Mouse (Mus musculus): Measurements from ENCODE around the gene Dcaf4.
A peak's percentile ranks its signal among the peaks of the same experiment; 100 is the strongest.

The Dcaf4 gene

DNA sequence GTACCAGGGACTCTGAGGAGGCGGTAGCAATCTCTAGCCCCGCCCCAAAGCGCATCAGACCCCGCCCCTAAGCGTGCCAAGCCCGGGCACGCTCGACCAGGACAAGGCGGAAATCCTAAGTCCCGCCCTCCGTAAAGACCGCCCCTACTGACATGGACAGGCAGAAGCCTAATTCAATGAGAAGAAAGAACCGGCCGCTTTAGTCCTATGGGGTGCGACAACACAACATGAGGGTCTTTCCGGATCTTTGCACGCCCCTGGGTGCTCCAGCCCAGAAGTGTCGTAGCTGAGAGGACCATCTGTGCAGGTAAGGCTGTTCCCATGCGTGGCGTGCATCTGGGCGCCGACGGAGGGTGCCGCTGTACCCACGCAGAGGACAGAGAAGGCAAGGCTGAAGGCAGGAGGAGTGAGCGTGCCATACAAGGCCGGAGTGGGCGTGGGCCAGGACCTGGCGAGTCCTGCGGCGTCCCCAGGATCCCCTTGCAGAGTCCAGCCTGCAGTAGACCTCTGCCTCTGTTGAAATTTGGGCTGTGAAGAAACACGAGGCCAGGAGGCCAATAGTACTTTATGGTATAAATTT, at the start of gene Dcaf4:
Dcaf4 (plus strand) TSS at position 156 of the 580 bp plus-strand sequence.
- peak; percentile 96 to 97 for DNase-seq (ENCODE audit: low spot score in 2 of 2)

GRCm38 (mm10) chr12:83471760-83472159, 48.5 kb upstream of the Dcaf4 start:
- DNase-seq (ENCODE audit: low spot score in 2 of 2) = no peak

- DNase-seq (ENCODE audit: low spot score in 2 of 2) = no peak
Measured at GRCm38 (mm10) chr12:83473987-83474600, 46.2 kb upstream of the Dcaf4 start.

DNA sequence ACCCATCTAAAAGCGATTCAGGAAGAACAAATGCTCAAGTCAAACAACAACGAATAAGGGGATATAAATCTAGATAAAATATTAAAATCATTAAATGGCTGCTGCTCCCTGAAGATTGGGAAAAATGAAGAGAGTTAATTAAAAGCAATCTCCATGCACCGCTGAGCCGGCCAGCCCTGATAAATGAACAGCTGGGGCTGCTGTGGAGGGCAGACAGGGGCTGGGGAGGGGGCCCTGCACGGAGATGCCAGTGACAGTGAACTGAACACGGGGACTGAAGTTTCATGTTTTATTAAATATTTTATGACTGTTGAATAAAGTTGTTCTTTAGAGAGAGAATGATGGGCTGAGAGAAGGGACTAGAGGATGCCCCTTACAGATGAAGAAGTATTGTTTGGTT, 44.8 kb upstream of the Dcaf4 start:
- no peak for DNase-seq (ENCODE audit: low spot score in 2 of 2)

DNA sequence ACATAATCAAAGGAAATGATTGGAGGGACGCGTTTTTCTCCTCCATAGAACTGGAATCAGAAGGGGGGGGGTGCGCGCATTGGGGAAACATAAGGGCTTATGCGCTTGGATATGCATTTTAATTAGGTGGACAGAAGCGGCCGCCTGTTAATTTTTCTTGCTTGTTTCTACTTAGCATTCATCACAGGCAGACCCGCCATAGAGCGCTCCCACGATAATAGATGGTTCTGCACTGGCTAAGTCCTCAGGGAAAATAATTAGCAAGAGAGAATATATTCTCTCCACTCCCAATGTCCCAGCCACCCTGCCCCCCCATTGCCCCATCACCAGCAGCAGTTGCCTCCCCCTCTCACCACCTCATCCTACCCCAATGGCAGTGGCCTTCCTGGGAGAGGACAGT, 44.0 kb upstream of the Dcaf4 start:
- no peak for DNase-seq (ENCODE audit: low spot score in 2 of 2)

DNA sequence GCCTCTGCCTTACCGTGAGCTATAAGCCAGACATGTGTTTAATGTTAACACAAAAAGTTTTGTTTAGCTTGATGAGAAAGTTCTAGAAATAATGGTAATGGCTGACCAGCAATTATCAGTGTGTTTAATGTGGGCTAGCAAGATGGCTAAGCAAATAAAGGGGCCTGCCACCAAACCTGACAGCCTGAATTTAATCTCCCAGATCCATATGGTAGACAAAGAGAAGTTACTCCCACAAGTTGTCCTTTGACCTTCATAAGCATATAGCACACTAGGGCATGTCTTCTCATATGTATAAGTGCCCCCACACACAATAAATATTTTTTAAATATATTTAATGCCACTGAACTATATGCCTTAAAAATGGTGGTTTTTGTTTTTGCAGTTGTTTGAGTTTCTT, 41.1 kb upstream of the Dcaf4 start:
- DNase-seq (ENCODE audit: low spot score in 2 of 2) = no peak

GRCm38 (mm10) chr12:83479818-83480401, 40.4 kb upstream of the Dcaf4 start:
- no peak for DNase-seq (ENCODE audit: low spot score in 2 of 2)

DNA sequence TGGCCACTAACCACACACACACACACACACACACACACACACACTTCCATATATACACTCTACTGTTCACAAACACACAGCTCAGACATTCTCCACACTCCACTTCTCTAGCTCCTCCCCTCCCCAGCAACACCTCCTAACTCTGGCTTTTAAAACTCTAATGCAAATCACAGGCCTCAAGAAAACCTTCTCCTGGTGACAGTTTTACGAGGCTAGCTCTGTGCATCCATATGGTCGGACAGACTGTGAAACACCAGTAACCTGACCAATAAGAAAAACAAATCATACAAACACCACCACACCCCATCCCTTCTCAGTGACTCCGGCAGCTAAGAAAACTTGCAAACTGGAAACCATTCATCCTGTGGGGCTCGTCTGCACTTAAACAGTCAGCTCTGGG, 38.8 kb upstream of the Dcaf4 start:
- DNase-seq (ENCODE audit: low spot score in 2 of 2) = no peak

DNA sequence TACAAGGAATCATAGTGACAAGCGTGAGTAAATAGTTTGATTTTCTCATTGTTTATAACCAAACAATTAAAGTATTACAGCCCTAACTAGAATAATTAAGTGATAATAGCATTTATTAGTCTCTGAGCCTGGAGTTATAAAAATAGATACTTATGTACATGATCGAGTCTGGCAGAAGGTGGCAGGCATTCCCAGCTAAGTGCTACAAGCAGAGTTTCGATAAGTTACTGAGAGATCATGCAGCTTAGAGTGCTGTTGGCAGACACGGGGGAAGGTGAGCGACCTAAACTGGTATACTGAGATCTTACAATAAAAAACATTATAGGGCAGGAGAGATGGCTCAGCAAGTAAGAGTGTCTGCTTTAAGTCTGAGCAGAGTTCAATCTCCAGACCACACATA, 36.6 kb upstream of the Dcaf4 start:
- no peak for DNase-seq (ENCODE audit: low spot score in 2 of 2)

- DNase-seq (ENCODE audit: low spot score in 2 of 2) = no peak
Measured at GRCm38 (mm10) chr12:83484855-83485745, 35.2 kb upstream of the Dcaf4 start.

GRCm38 (mm10) chr12:83485911-83486670, 34.2 kb upstream of the Dcaf4 start:
- DNase-seq (ENCODE audit: low spot score in 2 of 2) = no peak

DNA sequence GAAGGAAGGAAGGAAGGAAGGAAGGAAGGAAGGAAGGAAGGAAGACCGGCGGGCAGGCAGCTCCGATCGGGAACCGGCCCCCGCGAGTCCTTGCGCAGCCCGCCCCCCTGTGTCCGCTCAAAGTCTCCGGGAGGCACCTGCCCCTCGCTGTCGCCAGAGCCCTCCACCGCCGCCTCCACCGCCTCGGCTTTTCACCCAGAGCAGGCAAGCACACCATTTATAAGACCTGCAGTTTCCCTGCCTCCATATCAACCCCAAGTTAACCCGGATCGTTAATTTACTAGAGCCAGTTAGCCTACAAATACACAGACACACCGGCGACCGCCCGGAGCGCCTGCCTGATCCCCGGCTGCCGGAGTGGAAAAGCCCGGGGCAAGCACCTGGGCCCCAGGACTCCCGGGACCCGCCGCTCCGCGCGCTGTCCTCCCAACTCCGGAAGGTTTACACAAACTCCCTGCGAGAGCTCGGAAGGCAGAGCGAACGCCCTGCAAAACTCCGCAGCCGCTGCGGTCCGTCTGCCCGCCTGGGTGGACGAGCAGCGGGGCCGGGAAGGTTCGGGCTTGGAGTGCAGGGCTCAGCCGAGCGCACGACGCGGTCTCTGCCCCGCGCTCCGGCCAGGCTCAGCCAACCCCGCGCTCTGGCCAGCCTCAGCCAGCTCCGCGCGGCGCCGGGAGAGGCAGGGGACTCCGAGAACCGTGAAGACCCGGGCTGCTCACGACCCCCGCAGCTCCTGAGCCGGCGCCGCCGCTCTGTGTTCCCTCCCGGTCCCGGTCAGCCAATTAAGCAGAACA, 33.4 kb upstream of the Dcaf4 start:
- DNase-seq (ENCODE audit: low spot score in 2 of 2) = peak; percentile 20 to 22

DNA sequence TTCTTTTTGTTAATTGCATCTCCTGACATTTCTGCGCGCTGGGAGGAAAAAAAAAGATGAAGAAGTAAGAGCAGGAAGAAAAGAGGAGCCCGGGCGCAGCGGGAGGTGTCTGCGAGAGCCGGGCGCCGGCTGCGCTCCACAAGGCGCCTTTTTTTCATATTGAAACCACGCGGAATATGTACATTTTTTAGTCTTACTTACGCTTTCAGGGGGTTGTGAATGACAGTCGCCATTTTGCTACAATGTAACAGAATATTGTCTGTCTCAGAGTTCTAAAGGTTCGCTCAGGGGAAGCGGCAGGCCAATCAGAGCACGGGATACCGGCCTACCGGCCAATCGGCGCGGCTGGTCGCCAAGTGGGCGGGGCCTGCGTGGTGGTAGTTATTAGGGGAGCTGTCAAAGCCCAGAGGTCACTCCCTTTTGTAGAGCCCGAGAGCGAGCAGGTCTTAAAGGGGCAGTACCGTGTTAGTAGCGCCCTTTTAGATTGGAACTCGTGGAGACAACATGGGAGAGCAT, 32.7 kb upstream of the Dcaf4 start, which contains the start of gene Dpf3:
Dpf3 (minus strand) TSS at position 241 of the 516 bp plus-strand sequence.
- DNase-seq (ENCODE audit: low spot score in 2 of 2) = peak; percentile 96 to 97

DNA sequence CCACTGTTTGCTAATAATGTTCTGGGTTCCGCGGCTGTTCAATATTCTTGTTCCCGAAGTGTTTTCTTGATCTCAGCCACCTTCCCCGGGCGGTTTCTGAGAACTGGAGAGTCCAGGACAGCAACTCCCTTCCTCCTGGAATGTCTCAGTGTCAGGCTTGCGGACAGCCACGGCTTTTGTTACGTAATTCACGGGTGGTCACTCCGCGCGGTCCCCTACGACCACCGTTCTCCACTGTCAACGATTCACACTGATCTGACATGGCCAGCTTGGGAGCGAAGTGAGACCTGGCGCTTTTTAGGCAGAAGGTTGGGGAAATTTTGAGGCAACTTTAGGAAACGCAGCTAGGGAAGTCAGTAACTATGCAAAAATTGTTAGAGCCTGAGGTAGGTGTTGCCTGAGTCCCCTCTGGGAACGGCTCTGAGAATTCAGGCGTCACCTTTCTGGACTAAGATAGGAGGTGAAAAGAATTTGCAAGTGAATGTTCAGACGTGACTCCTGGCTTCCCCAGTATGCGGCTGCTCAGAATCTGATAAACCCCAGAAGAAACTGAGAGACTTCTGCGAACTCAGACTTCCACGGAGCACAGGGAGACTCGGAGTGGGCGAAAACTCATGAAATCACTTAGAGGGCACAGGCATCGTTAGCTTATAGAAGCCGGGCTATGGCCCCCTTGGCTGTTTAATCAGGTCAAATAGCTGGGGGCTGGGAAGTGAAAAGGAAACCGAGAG, 31.9 kb upstream of the Dcaf4 start:
- peak in 1 of 2 experiments; percentile 19 for DNase-seq (ENCODE audit: low spot score in 2 of 2)

DNA sequence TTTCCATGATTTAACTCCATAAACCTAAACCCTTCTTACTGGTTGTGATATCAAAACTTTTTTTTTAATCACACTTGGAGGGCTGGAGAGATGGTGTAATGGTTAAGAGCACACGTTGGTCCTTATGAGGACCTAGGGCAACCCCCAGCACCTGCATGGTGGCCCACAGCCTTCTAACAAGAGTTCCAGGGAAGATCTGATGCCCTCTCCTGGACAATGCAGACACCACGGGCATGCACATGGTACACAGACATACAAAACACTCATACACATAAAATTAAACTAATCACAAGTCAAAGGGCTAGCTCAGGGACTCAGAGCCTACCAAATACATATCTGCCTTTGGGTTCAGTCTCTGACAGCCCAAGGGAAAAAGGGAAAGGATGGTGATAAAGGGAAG, 30.5 kb upstream of the Dcaf4 start:
- DNase-seq (ENCODE audit: low spot score in 2 of 2) = no peak

DNA sequence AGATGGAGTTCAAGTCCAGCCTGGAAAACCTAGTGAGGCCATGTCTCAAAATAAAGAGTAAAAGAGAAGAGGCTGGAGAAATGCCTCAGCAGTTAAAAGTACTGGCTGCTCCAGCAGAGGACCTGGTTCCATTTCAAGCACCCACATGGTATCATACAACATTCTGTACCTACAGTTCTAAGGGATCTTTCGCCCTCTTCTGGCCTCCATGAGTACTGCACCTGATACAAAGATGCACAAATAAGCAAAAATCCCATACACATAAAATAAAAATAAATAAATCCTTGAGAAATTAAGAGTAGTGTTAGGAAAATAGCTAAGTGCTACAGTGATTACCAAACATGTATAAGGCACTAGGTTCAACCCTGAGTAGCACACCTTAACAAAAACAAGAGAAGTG, 28.7 kb upstream of the Dcaf4 start:
- DNase-seq (ENCODE audit: low spot score in 2 of 2) = no peak

DNA sequence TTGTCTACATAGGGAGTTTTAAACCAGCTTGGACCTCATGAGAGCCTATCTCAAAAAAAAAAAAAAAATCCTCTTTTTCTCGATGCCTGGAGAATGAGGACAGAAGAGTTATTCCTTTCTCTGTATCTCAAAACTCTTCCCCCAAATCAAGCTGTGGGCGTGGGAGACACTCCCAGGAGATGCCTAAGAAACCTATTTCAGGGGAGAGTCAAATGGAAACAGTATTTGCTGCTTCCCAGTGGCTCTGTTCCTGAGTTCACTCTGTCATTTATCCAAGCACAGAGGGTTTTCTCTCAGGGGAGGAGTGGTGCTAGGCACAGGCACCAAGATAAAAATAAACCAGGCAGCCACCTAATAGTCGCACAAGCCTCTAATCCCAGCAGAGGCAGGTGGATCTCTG, 27.5 kb upstream of the Dcaf4 start:
- no peak for DNase-seq (ENCODE audit: low spot score in 2 of 2)

- no peak for DNase-seq (ENCODE audit: low spot score in 2 of 2)
Measured at GRCm38 (mm10) chr12:83494196-83494595, 26.1 kb upstream of the Dcaf4 start.

DNA sequence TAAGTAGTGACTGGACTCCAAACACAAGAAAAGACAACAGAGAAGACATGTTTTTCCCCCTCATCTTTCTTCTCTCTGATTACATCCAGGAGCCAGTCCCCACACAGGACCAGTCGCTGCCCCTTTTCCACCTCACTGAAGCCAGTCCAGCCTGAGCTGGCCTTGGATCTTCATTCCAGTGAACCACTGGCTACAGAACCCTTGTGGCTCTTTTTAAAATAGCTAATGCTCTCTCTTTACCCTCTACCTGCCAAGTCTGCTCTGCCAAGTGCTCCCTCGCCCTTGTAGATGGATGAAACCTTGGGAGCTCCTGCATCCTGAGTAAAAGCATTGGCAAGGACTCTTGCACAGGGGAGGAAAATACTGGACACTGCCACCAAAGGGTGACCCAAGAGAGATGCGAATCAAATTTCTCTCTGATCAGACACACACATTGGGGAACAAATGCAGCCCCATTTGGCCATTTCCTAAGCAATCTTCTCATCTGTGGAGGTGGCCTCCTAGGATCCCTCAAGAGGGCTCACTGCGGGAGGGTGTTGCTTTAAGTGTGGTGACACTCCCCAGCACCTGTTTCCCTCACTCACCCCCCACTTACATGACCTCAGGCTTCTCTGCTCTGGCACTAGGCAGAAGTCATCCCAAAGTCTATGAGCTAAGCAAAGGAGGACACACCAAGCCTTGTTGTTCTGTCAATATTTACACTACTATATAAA, 24.9 kb upstream of the Dcaf4 start:
- DNase-seq (ENCODE audit: low spot score in 2 of 2) = no peak
